In genomic region chr9:42052713-42053356, GRCm38 (mm10) we compare ENCODE assay signal across 11 mouse cellular contexts.
DNase-seq lines count a peak whose midpoint lies in the region; ATAC-seq lines count a peak whose summit lies in the region.
"Had no signal": no experiment of that assay in that cellular context is flagged by ENCODE, and none has a peak within 500 bp of the region (broad histone marks: within the 10 kb centered on the region; RNA-seq: fewer than 3 reads in every experiment).

No protein-coding gene starts in this region.

- H3K4me1 ChIP-seq in kidney, embryonic 14.5 days (ENCODE audit: control insufficient read depth, insufficient read depth, low read length): peaks cover 13% of the 10 kb centered on the region; the same call in 1 of the 2 replicates
- H3K4me1 ChIP-seq: liver, embryonic 15.5 days had no signal

- no peak for ATAC-seq in kidney, embryonic 14.5 days (ENCODE audit: low FRiP score, low TSS enrichment)
- ATAC-seq: activated CD4-positive, CD25-positive, alpha-beta regulatory T cell, adult 4 months had no signal

- no peak overlapping the region for H3K4me3 ChIP-seq in kidney, embryonic 14.5 days (ENCODE audit: low read length)
- H3K4me3 ChIP-seq: liver, embryonic 15.5 days had no signal

- H3K27ac ChIP-seq in kidney, embryonic 14.5 days (ENCODE audit: low read depth, low read length): no peak overlapping the region
- H3K27ac ChIP-seq: liver, embryonic 15.5 days had no signal

- peak; percentile 55 for DNase-seq in cerebellum, adult 9-10 months
- no peak for DNase-seq in cerebellum, adult 11-12 months
- DNase-seq in kidney, postnatal 4 days: peak; percentile 35 to 50
- DNase-seq in gastrocnemius, adult 8-10 months (ENCODE audit: low spot score in 2 of 2): peak; percentile 69
- peak; percentile 78 for DNase-seq in lung, postnatal 10 days
- DNase-seq in right cerebral cortex, postnatal 25 days: no peak
- no peak for DNase-seq in thymus, postnatal 4 days
- DNase-seq: B cell, adult 2 months had no signal

- no peaks in the 10 kb centered on the region for H3K9me3 ChIP-seq in kidney, embryonic 14.5 days (ENCODE audit: control insufficient read depth, low read length)
- H3K9me3 ChIP-seq: liver, embryonic 15.5 days had no signal

- H3K9ac ChIP-seq in kidney, embryonic 14.5 days (ENCODE audit: low read depth, low read length): no peak overlapping the region
- H3K9ac ChIP-seq: liver, embryonic 15.5 days had no signal

- 38% methylated on average over 12 of the region's 12 CpGs for WGBS in kidney, embryonic 14.5 days

- H3K27me3 ChIP-seq in kidney, embryonic 14.5 days (ENCODE audit: control insufficient read depth, insufficient read depth, low read length): no peaks in the 10 kb centered on the region
- H3K27me3 ChIP-seq: liver, embryonic 15.5 days had no signal

- H3K36me3 ChIP-seq in kidney, embryonic 14.5 days (ENCODE audit: control insufficient read depth, insufficient read depth, low read length): no peaks in the 10 kb centered on the region
- H3K36me3 ChIP-seq: liver, embryonic 15.5 days had no signal

- no peak overlapping the region for H3K4me2 ChIP-seq in kidney, embryonic 14.5 days (replicated peaks; ENCODE audit: low read depth, low read length)
- H3K4me2 ChIP-seq: liver, embryonic 15.5 days had no signal

Comparison
In these comparisons a context has a peak if more than half of its experiments do, and no peak if none do; other contexts are left out.
1. DNase-seq: peak in cerebellum, adult 9-10 months (single experiment), kidney, postnatal 4 days (2 of 2), gastrocnemius, adult 8-10 months (2 of 2) and lung, postnatal 10 days (single experiment); none in cerebellum, adult 11-12 months (single experiment), right cerebral cortex, postnatal 25 days (single experiment) and thymus, postnatal 4 days (single experiment).